Mouse (Mus musculus) mouse embryonic stem cell (cell line): ENCODE data around the gene Erbb4.

Source experiments
- in situ Hi-C, 2 experiments: fragments of 300-500 bp; cut with MboI; formaldehyde crosslinking; loops; 1 replicate in 1 of 2; 3 replicates in 1 of 2; pipeline ENCODE4 v1.14.3; 2019 to 2020; ENCODE audit warnings: low sequenced_read_pairs in 2 of 2, low pct_unique_long_range_greater_than_20kb in 1 of 2, mixed read lengths in 1 of 2; ENCODE audit not compliant: unreplicated experiment in 1 of 2

Gene Erbb4

DNA sequence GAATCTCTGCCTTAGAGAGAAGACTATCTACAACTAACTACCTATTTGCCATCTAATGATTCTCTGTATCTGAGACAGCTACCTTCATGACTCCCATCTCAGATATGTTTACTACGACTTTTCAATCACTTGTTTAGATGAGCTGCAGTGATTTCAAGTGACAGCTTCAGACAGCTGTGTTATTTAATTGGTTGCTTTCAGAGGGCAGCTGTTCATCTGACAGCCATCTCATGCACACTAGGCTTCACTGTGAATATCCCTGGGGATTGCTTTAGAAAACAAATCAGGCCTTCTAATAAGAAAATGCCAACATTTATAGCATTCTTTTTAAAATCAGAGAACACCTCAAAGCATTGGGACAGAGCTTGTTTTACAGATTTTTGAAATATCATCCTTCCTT lies 952.6 kb downstream of the Erbb4 start:
- in situ Hi-C loops: no loop called here

- in situ Hi-C loops: no loop called here
Measured at GRCm38 (mm10) chr1:68150572-68150971, 957.3 kb downstream of the Erbb4 start.

GRCm38 (mm10) chr1:68142562-68143350 lies 965.1 kb downstream of the Erbb4 start:
- in situ Hi-C loops: no loop called here

GRCm38 (mm10) chr1:68134943-68135342 lies 972.9 kb downstream of the Erbb4 start:
- in situ Hi-C loops: no loop called here

- in situ Hi-C loops: no loop called here
Measured at GRCm38 (mm10) chr1:68134450-68134849, 973.4 kb downstream of the Erbb4 start.

DNA sequence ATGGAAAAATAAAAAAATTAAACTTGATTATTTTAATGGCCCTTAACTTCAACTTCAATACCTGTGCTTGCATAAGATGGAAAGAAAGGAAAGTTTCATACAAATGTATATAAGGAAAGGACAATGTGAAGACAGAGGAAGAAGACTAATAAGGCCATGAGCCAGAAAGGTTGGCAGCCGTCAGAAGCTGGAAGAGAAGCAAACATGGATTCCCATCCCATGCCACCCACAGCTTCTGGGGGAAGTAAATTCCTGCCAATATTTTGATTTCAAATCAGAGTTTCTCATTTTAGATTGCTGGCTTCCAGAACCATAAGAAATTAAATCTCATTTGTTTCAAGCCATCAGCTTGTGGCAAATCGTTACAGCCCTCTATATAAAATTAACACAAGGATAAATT lies 984.3 kb downstream of the Erbb4 start:
- in situ Hi-C loops: no loop called here

DNA sequence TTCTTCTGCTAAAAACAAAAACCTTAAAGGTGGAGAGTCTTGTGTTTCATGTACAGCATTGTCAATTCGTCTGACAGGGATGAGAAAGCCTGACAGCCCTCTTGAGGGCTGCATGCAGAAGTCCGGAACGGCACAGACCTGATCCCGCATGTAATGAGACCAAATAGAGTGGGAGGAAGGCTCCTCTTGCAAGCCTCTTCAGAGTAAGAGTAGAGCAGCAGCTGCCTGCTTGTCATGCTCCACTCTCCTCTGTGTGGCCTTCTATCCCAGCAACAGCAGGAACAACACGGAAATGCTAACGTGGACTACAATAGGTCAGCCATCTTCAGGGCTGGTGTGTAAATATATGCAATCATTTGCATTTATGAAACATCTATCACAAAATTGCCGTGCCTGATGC lies 987.5 kb downstream of the Erbb4 start:
- in situ Hi-C loops: no loop called here

DNA sequence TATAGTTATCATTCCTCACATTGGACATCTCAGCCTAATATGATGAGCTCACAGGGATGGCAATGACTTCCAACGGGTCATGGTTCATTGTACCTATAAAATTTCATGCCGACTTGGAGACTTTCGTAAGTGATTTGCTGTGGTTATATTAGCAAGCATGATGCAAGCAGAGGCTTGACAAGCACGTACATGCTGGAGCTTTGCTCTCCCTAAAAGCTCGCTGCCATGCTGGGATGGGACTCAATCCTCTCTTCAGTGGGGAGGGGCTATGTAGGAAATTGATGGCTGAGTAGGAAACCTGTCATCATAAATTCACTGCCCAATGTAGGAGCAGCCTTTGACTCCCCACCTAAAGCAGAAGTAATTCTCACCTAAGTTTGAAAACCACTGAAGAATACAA lies 992.1 kb downstream of the Erbb4 start:
- in situ Hi-C loops: no loop called here

DNA sequence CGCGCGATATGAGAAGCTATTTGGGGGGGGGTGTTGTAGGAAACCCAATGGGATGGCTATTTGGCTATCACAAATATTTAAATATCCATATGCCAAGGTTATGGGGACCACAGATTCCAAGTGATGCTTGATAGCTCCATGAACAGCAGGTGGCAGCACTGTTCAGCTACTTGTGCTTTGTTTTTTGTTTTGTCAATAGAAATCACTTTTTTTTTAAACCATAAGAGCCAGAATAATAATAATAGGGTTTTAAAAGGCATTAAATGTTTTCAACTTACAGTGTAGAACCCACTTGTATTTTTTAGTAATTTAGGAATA lies 1001.4 kb downstream of the Erbb4 start:
- in situ Hi-C loops: no loop called here

DNA sequence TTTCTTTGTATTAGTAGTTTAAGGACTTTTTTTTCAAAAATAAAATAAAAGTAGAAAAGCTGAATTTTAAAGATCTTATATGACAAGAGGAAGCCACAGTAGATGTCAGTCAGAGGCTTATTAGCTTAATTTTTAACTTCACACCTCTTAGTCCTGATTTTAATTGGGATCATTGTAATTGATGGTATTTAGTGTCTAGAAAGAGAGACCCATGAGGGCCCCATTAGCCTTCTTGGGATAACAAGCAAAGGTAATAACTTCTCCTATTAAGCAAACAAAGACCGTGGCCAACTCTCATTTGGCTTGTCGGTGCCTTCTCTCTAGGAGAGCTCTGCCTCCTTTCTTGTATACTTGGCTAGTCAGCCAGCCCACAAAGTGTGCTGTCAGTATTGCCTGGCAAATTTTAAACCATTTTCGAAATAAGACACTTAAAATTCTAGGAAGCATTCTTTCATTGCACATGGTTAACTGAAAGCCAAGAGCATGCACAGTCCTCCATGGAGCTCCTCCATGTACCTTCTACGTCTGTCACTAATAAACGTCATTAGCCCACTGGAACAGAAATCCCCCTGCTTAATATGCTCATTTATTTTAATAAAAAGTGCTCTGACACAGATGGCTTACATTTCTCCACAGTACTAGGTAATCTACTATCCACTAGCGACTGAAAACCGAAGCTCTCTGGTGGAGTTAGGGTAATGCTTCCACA lies 1001.9 kb downstream of the Erbb4 start:
- in situ Hi-C loops: no loop called here

GRCm38 (mm10) chr1:68089623-68090022 lies 1018.2 kb downstream of the Erbb4 start:
- in situ Hi-C loops: no loop called here

DNA sequence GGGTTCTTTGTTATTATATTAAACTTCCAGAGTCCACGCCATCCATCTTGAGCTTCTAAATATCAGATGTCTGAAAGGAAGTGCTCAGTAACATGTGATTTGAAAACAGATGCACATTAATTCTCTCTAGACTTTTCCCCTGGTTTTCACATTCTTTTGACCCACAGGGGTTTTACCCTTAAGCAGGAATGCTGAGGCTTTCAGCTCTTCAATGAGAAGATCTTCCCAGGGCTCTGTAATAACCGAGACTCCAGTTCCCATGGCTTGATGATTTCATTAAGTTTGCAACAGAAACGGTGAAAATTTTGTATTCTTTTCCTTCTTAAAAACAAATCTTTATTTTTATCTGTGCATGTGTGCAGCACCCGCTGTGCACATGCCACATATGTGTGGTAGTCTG lies 1051.4 kb downstream of the Erbb4 start:
- in situ Hi-C loops: no loop called here

DNA sequence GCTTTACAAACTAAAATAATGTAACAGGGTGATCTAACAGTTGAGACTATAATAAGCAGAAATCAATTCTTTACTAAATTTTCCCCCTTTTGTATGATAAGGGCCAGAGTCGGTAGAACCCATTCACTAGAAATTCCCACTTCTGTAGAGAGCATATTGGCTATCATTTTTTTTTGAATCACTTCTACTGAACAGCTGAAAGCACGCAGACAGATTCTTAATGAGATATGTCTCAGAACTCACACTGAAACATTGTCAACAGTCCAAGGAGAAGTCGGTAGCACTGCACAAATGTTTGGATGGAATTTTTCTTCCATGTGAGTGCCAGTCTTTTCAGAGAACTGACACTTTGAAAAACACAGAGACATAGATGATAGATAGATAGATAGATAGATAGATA lies 1053.1 kb downstream of the Erbb4 start:
- in situ Hi-C loops: no loop called here

- in situ Hi-C loops: loop anchor here in 1 of 2 experiments (25.0 kb wide), 1 partner anchor 413 kb away; no protein-coding TSS in a partner anchor
Measured at GRCm38 (mm10) chr1:68049856-68050255, 1058.0 kb downstream of the Erbb4 start.

GRCm38 (mm10) chr1:68047139-68047538 lies 1060.7 kb downstream of the Erbb4 start:
- in situ Hi-C loops: loop anchor here in 1 of 2 experiments (25.0 kb wide), 1 partner anchor 410 kb away; no protein-coding TSS in a partner anchor

GRCm38 (mm10) chr1:68046551-68046970 lies 1061.3 kb downstream of the Erbb4 start:
- in situ Hi-C loops: loop anchor here in 1 of 2 experiments (25.0 kb wide), 1 partner anchor 409 kb away; no protein-coding TSS in a partner anchor

DNA sequence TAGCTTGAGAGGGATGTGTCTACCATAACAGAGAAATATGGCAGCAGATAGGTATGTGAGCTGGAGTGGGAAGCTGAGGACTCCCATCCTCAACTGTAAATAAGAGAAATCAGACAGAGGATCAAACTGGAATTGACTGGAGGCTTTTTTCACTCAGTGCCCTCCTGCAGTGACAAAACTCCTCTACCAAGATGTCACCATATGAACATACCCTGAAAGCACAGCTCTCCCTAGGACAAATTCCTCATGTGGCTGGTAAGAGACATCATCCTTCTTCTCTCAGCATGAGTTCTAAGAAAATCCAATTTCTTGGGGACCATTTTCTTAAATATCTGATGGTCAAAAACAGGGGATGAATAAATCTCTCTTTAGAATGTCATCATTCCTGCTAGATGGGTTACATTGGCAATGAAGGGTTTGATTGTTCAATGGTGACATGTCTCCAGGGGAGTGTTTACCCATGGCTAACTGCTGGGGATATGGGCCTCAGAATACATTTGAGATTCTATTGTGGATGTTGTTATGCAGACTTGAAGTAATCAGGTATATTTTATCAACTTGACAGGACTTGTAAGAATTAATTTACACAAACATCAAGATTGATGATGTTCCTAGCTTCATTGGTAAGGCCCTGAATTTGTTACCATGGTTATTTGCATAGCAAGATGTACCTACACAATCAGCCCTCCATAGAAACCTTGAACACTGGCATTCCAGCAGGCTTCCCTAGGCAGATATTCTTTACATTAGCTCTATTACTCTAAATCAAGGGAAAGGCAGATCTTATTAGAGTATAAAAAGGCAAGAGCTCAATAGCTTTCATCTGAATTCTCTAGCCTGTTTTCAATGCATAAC lies 1083.5 kb downstream of the Erbb4 start:
- in situ Hi-C loops: no loop called here

DNA sequence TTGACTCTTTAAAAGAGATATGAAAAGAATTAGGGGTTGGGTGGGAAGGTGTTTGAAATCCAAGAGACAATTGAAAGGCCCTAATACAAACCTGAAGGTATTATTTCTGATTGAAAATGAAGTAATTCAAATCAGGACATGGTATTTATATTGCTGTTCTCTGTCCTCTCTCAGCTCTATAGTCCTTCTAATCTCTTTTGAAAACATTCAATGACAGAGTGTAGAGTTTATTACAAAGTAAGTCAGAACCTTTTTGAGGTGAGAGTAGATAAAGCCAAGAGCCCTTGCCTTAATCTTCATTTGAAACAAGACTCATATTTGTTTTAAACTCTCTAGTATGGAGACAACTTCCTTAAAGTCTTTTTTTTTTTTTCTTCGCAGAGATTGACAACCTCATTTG lies 1087.8 kb downstream of the Erbb4 start:
- in situ Hi-C loops: no loop called here

- in situ Hi-C loops: no loop called here
Measured at GRCm38 (mm10) chr1:68019618-68020017, 1088.2 kb downstream of the Erbb4 start.
